Mouse (Mus musculus): ENCODE measurements around the gene Mrps31.

GRCm38 (mm10) chr8:22411282-22411702, at the start of gene Mrps31:
- TF ChIP-seq CTCF (IDR thresholded peaks at IDR 0.05; ENCODE audit: insufficient read depth, low read depth, low read length) (no peak), POLR2A (IDR thresholded peaks at IDR 0.05; ENCODE audit: insufficient read depth, low read depth, low read length) (peak; percentile 46; the same call in 1 of the 2 replicates)

Data from olfactory bulb, adult 2 months (tissue).